Mouse (Mus musculus): ENCODE measurements around the gene Krtap12-1.

- TF ChIP-seq CTCF (IDR thresholded peaks at IDR 0.05; ENCODE audit: insufficient read depth, low read length), result no peak
- TF ChIP-seq POLR2A (IDR thresholded peaks at IDR 0.05; ENCODE audit: borderline replicate concordance, extremely low read depth, low read depth, low read length), result no peak
Measured at GRCm38 (mm10) chr10:77709831-77710230, 10.6 kb upstream of the Krtap12-1 start.

All from lung, adult 2 months (tissue).